ENCODE assay signal across 8 mouse cellular contexts in genomic region chr3:95015337-95015872, GRCm38 (mm10). TPM values are rescaled to one million over a fixed set of nuclear protein-coding genes. Genes with fewer than 3 reads are reported as not detected.
DNase-seq lines count a peak whose midpoint lies in the region; ATAC-seq and TF ChIP-seq lines count a peak whose summit lies in the region.

Gene Zfp687, minus strand, starts transcription at chr3:95015448.

- peaks cover 21% of the 10 kb centered on the region for H3K36me3 ChIP-seq in kidney, embryonic 14.5 days (ENCODE audit: control insufficient read depth, insufficient read depth, low read length)
- H3K36me3 ChIP-seq in limb, embryonic 15.5 days = peaks cover 23% of the 10 kb centered on the region

- WGBS in kidney, embryonic 14.5 days = 0% methylated on average over 33 of the region's 37 CpGs
- under 1% methylated on average over 36 of the region's 37 CpGs for WGBS in limb, embryonic 15.5 days

- H3K4me3 ChIP-seq in bone marrow macrophage, adult 2 months (ENCODE audit: insufficient read depth, low read length) = peak within 1 kb of the TSS; percentile 75
- peak within 1 kb of the TSS; percentile 87 for H3K4me3 ChIP-seq in embryonic fibroblast, embryonic 13.5 days (ENCODE audit: insufficient read depth, low read length)
- peak within 1 kb of the TSS; percentile 68 for H3K4me3 ChIP-seq in kidney, embryonic 14.5 days (ENCODE audit: low read length)
- H3K4me3 ChIP-seq in limb, embryonic 15.5 days = peak within 1 kb of the TSS; percentile 91

- H3K9me3 ChIP-seq in kidney, embryonic 14.5 days (ENCODE audit: control insufficient read depth, low read length) = no peaks in the 10 kb centered on the region
- no peaks in the 10 kb centered on the region for H3K9me3 ChIP-seq in limb, embryonic 15.5 days

- TF ChIP-seq POLR2A in bone marrow macrophage, adult 2 months (IDR thresholded peaks at IDR 0.05; ENCODE audit: borderline replicate concordance, low read depth, low read length) = no peak
- peak; percentile 84 for TF ChIP-seq POLR2A in embryonic fibroblast, embryonic 13.5 days (IDR thresholded peaks at IDR 0.05; ENCODE audit: low read depth, low read length)

- H3K27ac ChIP-seq in bone marrow macrophage, adult 2 months (ENCODE audit: insufficient read depth, low read depth, low read length) = peak within 1 kb of the TSS; percentile 78
- peak within 1 kb of the TSS; percentile 66 for H3K27ac ChIP-seq in embryonic fibroblast, embryonic 13.5 days (ENCODE audit: insufficient read depth, low read length)
- peak within 1 kb of the TSS; percentile 99 for H3K27ac ChIP-seq in kidney, embryonic 14.5 days (ENCODE audit: low read depth, low read length)
- peak within 1 kb of the TSS; percentile 99 for H3K27ac ChIP-seq in limb, embryonic 15.5 days

- peaks cover 4% of the 10 kb centered on the region for H3K4me1 ChIP-seq in bone marrow macrophage, adult 2 months (ENCODE audit: control insufficient read depth, insufficient read depth, low read length)
- H3K4me1 ChIP-seq in embryonic fibroblast, embryonic 13.5 days (ENCODE audit: control insufficient read depth, insufficient read depth, low read length) = 0 out of 2 replicates have a peak, but pooled peaks cover 3% of the 10 kb centered on the region
- peaks cover 18% of the 10 kb centered on the region for H3K4me1 ChIP-seq in kidney, embryonic 14.5 days (ENCODE audit: control insufficient read depth, insufficient read depth, low read length)
- H3K4me1 ChIP-seq in limb, embryonic 15.5 days = peaks cover 22% of the 10 kb centered on the region

- no peaks in the 10 kb centered on the region for H3K27me3 ChIP-seq in kidney, embryonic 14.5 days (ENCODE audit: control insufficient read depth, insufficient read depth, low read length)
- no peaks in the 10 kb centered on the region for H3K27me3 ChIP-seq in limb, embryonic 15.5 days

- ATAC-seq in kidney, embryonic 14.5 days (ENCODE audit: low FRiP score, low TSS enrichment) = peak; percentile 99
- ATAC-seq in limb, embryonic 15.5 days (ENCODE audit: insufficient number of reproducible peaks, low FRiP score, low TSS enrichment, low read depth) = peak; percentile 100

- no peak for TF ChIP-seq CTCF in bone marrow macrophage, adult 2 months (IDR thresholded peaks at IDR 0.05; ENCODE audit: low read depth, low read length)
- TF ChIP-seq CTCF in embryonic fibroblast, embryonic 13.5 days (IDR thresholded peaks at IDR 0.05; ENCODE audit: borderline replicate concordance, insufficient read depth, low read length) = no peak

- DNase-seq in A20 (ENCODE audit: low read depth, low spot score) = peak; percentile 99
- DNase-seq in heart, adult 9 months (ENCODE audit: low spot score in 2 of 2) = peak; percentile 100
- DNase-seq in monocyte, adult 2 months (ENCODE audit: low read depth in 1 of 2, low spot score in 2 of 2) = peak; percentile 99
- peak; percentile 99 to 100 for DNase-seq in spleen, postnatal 36 days (ENCODE audit: low spot score in 2 of 2)

- H3K9ac ChIP-seq in kidney, embryonic 14.5 days (ENCODE audit: low read depth, low read length) = peak within 1 kb of the TSS; percentile 82
- H3K9ac ChIP-seq in limb, embryonic 15.5 days = peak within 1 kb of the TSS; percentile 77

- peak within 1 kb of the TSS; percentile 92 for H3K4me2 ChIP-seq in kidney, embryonic 14.5 days (replicated peaks; ENCODE audit: low read depth, low read length)
- peak within 1 kb of the TSS; percentile 81 for H3K4me2 ChIP-seq in limb, embryonic 15.5 days

RNA-seq across cellular contexts. Expression of gene Zfp687, which starts in this region (rescaled TPM):
- 10.5 and 12.7 TPM in 2 replicates for polyA plus RNA-seq in bone marrow macrophage, adult 2 months (2012; ENCODE audit: insufficient read depth, insufficient read length, missing spikeins)
- polyA plus RNA-seq in embryonic fibroblast, embryonic 13.5 days (2011; ENCODE audit: insufficient read length, low read depth, missing spikeins) = 18.4 and 20.2 TPM in 2 replicates
- 28.7 and 38.1 TPM in 2 replicates for polyA plus RNA-seq in kidney, embryonic 14.5 days (2014; fragmentation: Nextera tagmentation; extraction: Ambion mirVana)
- polyA plus RNA-seq in limb, embryonic 15.5 days (2015; fragmentation: Nextera tagmentation; extraction: Ambion mirVana) = 16.8 and 20.2 TPM in 2 replicates

Comparison
In these comparisons a context has a peak if more than half of its experiments do, and no peak if none do; other contexts are left out.
1. Peak in every context shown above with its lines: DNase-seq, ATAC-seq, H3K4me3 ChIP-seq and H3K27ac ChIP-seq.